Mouse (Mus musculus) thymus, adult 2 months (tissue): ENCODE results near the gene Emc1.

Source experiments
- CTCF ChIP-seq: fragments of 200-500 bp; IDR thresholded peaks from 2 replicates; pipeline ENCODE4 v1.5.1; 2012; ENCODE audit warnings: mild to moderate bottlenecking, control low read depth, low read length, moderate library complexity, borderline replicate concordance; ENCODE audit not compliant: control insufficient read depth, poor library complexity, insufficient read depth; ENCODE audit errors: extremely low read depth
- POLR2A ChIP-seq: fragments of 200-500 bp; IDR thresholded peaks from 2 replicates; pipeline ENCODE4 v1.6.1; 2012; ENCODE audit warnings: mild to moderate bottlenecking, low read length, control low read depth, moderate library complexity; ENCODE audit not compliant: control insufficient read depth, poor library complexity, insufficient read depth; ENCODE audit errors: extremely low read depth

DNA sequence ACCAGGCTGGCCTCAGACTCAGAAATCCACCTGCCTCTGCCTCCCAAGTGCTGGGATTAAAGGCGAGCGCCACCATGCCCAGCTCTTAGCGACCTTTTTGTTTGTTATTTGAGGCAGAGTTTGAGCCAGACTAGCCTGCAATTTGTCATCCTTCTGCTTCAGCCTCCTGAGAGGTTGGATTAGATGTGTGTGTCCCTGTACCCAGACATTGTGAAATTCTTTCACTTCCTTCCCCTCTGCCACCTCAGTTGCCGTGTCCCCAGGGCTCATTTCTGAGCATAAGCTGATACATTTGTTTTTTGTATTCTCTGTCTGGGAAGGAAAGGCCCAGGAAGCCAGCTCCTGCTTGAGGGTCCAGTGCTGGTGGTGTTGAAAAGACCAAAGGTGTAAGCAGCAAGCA, 11.6 kb upstream of the Emc1 start:
- TF ChIP-seq POLR2A: no peak
- TF ChIP-seq CTCF: no peak
